Mouse (Mus musculus): Measurements from ENCODE around the gene Olfr64.

DNA sequence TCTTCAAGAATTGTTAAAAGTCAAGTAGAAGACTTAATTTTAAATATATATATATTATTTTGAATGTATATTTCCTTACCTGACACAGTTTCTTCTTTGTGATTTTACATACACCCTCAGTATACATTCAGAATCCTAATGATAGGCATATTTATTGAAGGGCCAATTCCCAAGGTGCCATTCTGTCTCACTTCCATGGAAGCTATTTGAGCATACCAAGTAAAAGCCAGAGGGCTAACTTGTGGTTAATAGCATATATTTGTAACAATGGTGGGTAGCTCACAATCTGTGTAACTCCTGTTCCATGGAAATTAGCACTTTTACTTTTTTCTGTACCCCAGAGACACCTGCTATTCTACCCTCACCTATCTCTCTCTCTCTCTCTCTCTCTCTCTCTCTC, 8.1 kb downstream of the Olfr64 start, which contains the start of gene Olfr66:
- TF ChIP-seq CTCF (IDR thresholded peaks at IDR 0.05; ENCODE audit: borderline replicate concordance, extremely low read depth, insufficient read depth, insufficient read length) = no peak
- TF ChIP-seq POLR2A (IDR thresholded peaks at IDR 0.05; ENCODE audit: borderline replicate concordance, extremely low read depth, insufficient read depth, insufficient read length, poor library complexity, severe bottlenecking) = no peak
